Comparison of ENCODE assay signal across 27 mouse cellular contexts in the genomic region with DNA sequence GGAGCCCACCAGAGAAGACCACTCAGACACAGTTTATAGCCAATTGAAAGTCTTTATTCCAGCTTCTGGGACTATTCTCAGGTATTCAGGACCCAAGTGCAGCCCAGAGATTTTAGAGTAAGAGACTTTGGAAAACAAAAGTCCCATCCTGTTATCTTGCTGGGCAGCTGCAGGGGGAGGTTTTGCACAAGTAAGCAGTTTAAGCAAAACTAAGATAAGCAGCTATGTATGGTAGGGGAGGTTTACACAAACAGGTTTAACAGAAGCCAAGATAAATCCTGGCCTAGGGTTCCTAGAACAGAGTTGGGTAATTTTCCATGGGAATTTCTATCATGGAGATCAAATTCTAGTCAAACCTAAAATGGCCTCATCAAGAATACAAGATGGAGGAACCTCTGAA.
"Had no signal": no experiment of that assay in that cellular context is flagged by ENCODE, and none has a peak within 500 bp of the region (broad histone marks: within the 10 kb centered on the region; RNA-seq: fewer than 3 reads in every experiment).

No protein-coding gene starts in this region.

- ATAC-seq: hindbrain, embryonic 16.5 days; inflammation-experienced regulatory T-cells, adult 6 months; intestine, embryonic 15.5 days; intestine, postnatal 0 days; liver, embryonic 12.5 days had no signal

- H3K9ac ChIP-seq: heart, embryonic 12.5 days; hindbrain, embryonic 12.5 days; hindbrain, embryonic 14.5 days; intestine, embryonic 15.5 days; kidney, embryonic 15.5 days; limb, embryonic 13.5 days; limb, embryonic 15.5 days; liver, embryonic 12.5 days had no signal

- H3K27me3 ChIP-seq: heart, embryonic 12.5 days; hindbrain, embryonic 12.5 days; intestine, embryonic 15.5 days; limb, embryonic 15.5 days; liver, embryonic 12.5 days had no signal

- DNase-seq: gastrocnemius, adult 2 months; gastrocnemius, postnatal 10 days; gastrocnemius, postnatal 25 days; heart, adult 18-20 months; heart, postnatal 10 days; heart, postnatal 4 days; kidney, adult 18-20 months; kidney, adult 8-10 months; kidney, postnatal 14 days; kidney, postnatal 36 days; layer of hippocampus, adult 9-11 months; layer of hippocampus, postnatal 36 days; left cerebral cortex, postnatal 4 days had no signal

- H3K27ac ChIP-seq: gastrocnemius, adult 2 months; heart, embryonic 10.5 days; hindbrain, embryonic 10.5 days; hindbrain, embryonic 12.5 days; hindbrain, embryonic 14.5 days; intestine, embryonic 15.5 days; kidney, embryonic 15.5 days; kidney, postnatal 0 days; limb, embryonic 13.5 days; limb, embryonic 15.5 days; liver, embryonic 12.5 days had no signal

- H3K36me3 ChIP-seq: heart, embryonic 10.5 days; hindbrain, embryonic 12.5 days; intestine, embryonic 15.5 days; liver, embryonic 12.5 days had no signal

- H3K4me2 ChIP-seq: heart, embryonic 12.5 days; hindbrain, embryonic 12.5 days; hindbrain, embryonic 14.5 days; intestine, embryonic 15.5 days; kidney, embryonic 15.5 days; limb, embryonic 13.5 days; limb, embryonic 15.5 days; liver, embryonic 12.5 days had no signal

- H3K4me3 ChIP-seq: gastrocnemius, adult 2 months; heart, embryonic 10.5 days; heart, embryonic 12.5 days; hindbrain, embryonic 10.5 days; hindbrain, embryonic 12.5 days; intestine, embryonic 15.5 days; kidney, embryonic 15.5 days; limb, embryonic 13.5 days; limb, embryonic 15.5 days; liver, embryonic 12.5 days had no signal

- H3K9me3 ChIP-seq: heart, embryonic 10.5 days; heart, embryonic 12.5 days; hindbrain, embryonic 10.5 days; hindbrain, embryonic 12.5 days; intestine, embryonic 15.5 days; kidney, embryonic 15.5 days; limb, embryonic 13.5 days; limb, embryonic 15.5 days; liver, embryonic 12.5 days had no signal

- H3K4me1 ChIP-seq: heart, embryonic 10.5 days; heart, embryonic 12.5 days; hindbrain, embryonic 10.5 days; hindbrain, embryonic 12.5 days; intestine, embryonic 15.5 days; kidney, embryonic 15.5 days; limb, embryonic 13.5 days; limb, embryonic 15.5 days; liver, embryonic 12.5 days had no signal
